Mouse (Mus musculus) midbrain, embryonic 13.5 days (tissue): Measurements from ENCODE around the gene Cxcl12. TPM values are rescaled to one million over a fixed set of nuclear protein-coding genes. Genes with fewer than 3 reads are reported as not detected.
A peak's percentile ranks its signal among the peaks of the same experiment; 100 is the strongest.

ENCODE experiments used
- ATAC-seq: fragments of 200-750 bp; cut with Nextera tagmentation; 2 replicates; pipeline ENCODE4 v1.8.0; 2017; ENCODE audit warnings: mild to moderate bottlenecking, moderate TSS enrichment, moderate library complexity
- H3K27ac ChIP-seq: fragments of 300-500 bp; sonication (generic); 2 replicates; pipeline ENCODE4 v1.5.1; 2015; ENCODE audit warnings: inconsistent platforms, mild to moderate bottlenecking, moderate library complexity
- H3K27me3 ChIP-seq: fragments of 300-500 bp; sonication (generic); 2 replicates; pipeline ENCODE4 v1.6.1; 2015; ENCODE audit warnings: mild to moderate bottlenecking, inconsistent platforms
- H3K36me3 ChIP-seq: fragments of 300-500 bp; sonication (generic); 2 replicates; pipeline ENCODE4 v1.6.1; 2015; ENCODE audit warnings: mild to moderate bottlenecking, inconsistent platforms
- H3K4me1 ChIP-seq: fragments of 300-500 bp; sonication (generic); replicated peaks from 2 replicates; pipeline ENCODE4 v1.6.1; 2015; ENCODE audit warnings: inconsistent platforms
- H3K4me2 ChIP-seq: fragments of 300-500 bp; sonication (generic); replicated peaks from 2 replicates; pipeline ENCODE4 v1.6.1; 2015; ENCODE audit warnings: moderate library complexity, mild to moderate bottlenecking, inconsistent platforms
- H3K4me3 ChIP-seq: fragments of 300-500 bp; sonication (generic); replicated peaks from 2 replicates; pipeline ENCODE4 v1.5.1; 2015; ENCODE audit warnings: mild to moderate bottlenecking, inconsistent platforms
- H3K9ac ChIP-seq: fragments of 300-500 bp; sonication (generic); replicated peaks from 2 replicates; pipeline ENCODE4 v1.6.1; 2015; ENCODE audit warnings: mild to moderate bottlenecking, inconsistent platforms
- H3K9me3 ChIP-seq: fragments of 300-500 bp; sonication (generic); 2 replicates; pipeline ENCODE4 v1.6.1; 2016; ENCODE audit warnings: mild to moderate bottlenecking, inconsistent platforms
- WGBS: fragments of 180-500 bp; shearing (Covaris S2); methylation state at CpG from one replicate; pipeline ENCODE4 v1.1.7; 2015; 5-methylcytosine and 5-hydroxymethylcytosine counted together
- polyA plus RNA-seq: library from polyadenylated mRNA; unstranded; fragments of >200 nt; fragmentation: Nextera tagmentation; extraction: Ambion mirVana; gene quantifications from 2 replicates; pipeline ENCODE4 v1.2.1, GENCODE M21; 2015

The Cxcl12 gene
- polyA plus RNA-seq, 1 experiment from 2014 or later, result 61.2 TPM

DNA sequence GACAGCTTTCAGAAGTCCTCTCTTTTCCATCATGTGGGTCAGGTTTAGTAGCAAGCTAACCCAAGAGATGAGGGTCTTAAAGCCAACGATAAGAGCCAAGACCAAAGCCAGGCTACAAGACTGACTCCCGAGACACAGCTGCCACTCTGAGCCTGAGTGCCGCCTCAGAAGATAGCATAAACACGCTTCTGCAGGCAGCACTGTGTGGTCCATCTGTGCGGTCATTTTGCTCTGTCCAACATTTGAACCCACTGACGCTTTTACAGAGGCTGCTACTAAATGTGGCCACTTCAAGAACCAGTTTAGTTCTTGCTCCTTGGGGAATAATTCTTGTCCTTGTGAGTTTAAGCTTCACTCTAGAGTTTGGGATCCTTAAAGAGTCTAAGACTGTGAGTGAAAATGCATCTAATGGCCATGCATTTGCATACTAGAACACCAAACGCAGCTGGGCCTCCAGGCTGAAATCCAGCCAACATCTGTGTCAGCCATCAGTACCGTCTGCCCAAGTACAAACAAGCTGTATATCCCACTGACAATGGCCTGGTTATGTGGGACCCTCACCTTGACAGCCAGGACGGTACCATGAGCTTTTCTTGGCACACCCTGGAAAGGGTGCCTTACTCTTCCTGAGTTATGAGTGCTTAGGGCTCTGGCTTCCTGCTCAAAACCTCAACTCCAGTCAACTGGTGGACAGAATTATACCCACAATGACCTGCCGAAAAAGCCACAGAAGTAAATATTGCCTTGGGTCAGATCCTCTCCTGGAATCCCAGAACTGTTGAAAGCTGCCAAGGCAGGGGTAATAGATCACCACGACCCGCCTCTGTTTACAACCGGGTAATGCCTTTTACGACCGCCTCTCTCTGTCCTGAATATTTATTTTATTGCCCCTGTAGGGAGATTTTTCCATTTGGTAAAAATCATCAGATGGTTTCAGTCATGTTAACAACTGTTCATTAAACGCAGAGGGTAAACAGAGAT, 8.3 kb upstream of the Cxcl12 start:
- Histone ChIP-seq H3K9ac (no peak overlapping the region), H3K4me2 (no peak overlapping the region), H3K4me1 (no peaks in the 10 kb centered on the region), H3K36me3 (no peaks in the 10 kb centered on the region), H3K27me3 (no peaks in the 10 kb centered on the region), H3K4me3 (no peak overlapping the region), H3K27ac (no peak overlapping the region), H3K9me3 (no peaks in the 10 kb centered on the region)
- ATAC-seq, result no peak
- 90% methylated on average over 16 of the region's 16 CpGs for WGBS

DNA sequence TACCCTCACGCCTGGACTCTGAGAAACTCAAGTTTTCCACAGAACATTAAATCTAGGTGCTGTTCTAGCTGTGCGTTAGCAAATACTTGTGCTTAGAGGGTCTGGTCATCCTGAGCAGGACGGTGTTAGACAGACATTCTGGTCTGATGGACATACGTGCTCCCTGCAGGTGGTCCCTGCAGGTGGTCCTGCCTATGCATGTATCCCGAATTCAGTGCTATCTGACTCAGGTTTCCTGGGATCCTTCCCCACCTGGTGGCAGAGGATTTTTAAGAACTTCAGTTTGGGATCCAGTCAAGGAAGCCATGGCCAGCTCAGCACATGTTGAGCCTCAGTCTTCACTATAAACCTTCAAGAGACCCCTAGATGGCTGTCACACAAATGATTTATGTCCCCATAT, 4.8 kb upstream of the Cxcl12 start:
- ATAC-seq, result no peak
- peaks cover 15% of the 10 kb centered on the region for H3K4me1 ChIP-seq
- H3K4me2 ChIP-seq, result no peak overlapping the region
- H3K36me3 ChIP-seq, result no peaks in the 10 kb centered on the region
- WGBS, result 81% methylated on average over 5 of the region's 5 CpGs
- no peak overlapping the region for H3K4me3 ChIP-seq
- H3K9ac ChIP-seq, result no peak overlapping the region
- H3K27me3 ChIP-seq, result peaks cover 28% of the 10 kb centered on the region
- H3K27ac ChIP-seq, result no peak overlapping the region
- H3K9me3 ChIP-seq, result no peaks in the 10 kb centered on the region

DNA sequence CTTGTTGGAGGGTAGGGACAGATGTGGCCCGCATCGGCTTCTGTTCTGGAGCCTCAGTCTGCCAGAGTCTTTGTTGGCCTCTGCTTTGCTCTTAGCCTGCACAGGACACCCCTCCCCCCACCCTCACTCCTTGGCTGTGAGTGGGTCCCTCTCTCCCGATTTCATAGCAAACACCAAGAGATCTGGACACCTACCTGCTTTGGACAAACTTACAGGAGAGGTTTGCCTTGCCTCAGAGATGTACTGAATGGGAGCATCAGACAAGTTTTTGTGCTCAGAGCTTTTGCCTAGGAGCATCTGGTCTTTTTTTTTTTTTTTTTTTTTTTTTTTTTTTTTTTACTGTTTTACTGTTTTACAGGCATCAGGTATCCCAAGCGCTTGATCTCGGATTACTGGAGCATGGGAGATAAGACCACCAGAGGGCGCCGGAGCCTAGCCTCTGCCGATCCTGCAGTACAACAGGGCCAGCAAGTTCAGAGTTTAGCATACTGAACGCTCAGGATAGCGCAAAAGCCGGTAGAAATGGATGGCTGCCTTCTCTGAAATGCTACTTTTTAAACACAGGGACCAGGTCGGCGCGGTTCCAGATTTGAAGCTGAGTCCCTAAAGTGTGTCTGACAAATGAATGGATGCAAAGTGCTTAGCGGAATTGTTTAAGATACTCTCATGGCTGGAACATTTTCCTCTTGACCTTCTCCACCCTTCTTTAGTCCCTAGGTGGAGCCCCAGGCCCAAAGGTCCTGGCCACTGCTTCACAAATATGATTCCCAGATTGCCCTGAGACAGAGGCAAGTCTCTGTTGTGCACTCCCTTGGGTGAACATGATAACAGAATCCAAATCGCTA, 1.5 kb upstream of the Cxcl12 start:
- Histone ChIP-seq H3K4me2 (peak overlapping the region; percentile 32), H3K4me3 (no peak overlapping the region), H3K36me3 (no peaks in the 10 kb centered on the region), H3K4me1 (peaks cover 28% of the 10 kb centered on the region), H3K27ac (no peak overlapping the region), H3K9ac (no peak overlapping the region), H3K27me3 (peaks cover 61% of the 10 kb centered on the region), H3K9me3 (no peaks in the 10 kb centered on the region)
- WGBS, result 2% methylated on average over 16 of the region's 16 CpGs
- ATAC-seq, result peak; percentile 85

DNA sequence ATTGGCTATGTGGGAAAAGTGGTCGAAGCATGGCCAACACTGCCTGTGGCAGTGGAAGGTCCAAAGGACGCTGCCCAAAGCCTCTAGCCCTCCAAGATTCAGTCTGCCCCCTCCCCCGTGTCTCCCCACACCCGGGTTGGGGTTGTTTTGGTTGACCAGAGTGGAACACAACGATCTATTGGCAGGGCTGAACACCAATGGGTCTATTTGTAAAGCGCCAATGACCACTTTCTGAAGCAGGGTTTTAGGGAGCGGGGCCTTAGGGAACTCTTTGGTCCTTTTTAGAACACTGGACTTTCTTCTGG, 957 bp upstream of the Cxcl12 start:
- Histone ChIP-seq H3K9me3 (no peaks in the 10 kb centered on the region), H3K36me3 (no peaks in the 10 kb centered on the region), H3K4me3 (no peak overlapping the region), H3K9ac (no peak overlapping the region), H3K27me3 (peaks cover 67% of the 10 kb centered on the region), H3K4me2 (peak overlapping the region; percentile 32; the same call in 1 of the 2 replicates), H3K4me1 (peaks cover 28% of the 10 kb centered on the region), H3K27ac (no peak overlapping the region)
- 10% methylated on average over 7 of the region's 7 CpGs for WGBS
- ATAC-seq, result no peak

DNA sequence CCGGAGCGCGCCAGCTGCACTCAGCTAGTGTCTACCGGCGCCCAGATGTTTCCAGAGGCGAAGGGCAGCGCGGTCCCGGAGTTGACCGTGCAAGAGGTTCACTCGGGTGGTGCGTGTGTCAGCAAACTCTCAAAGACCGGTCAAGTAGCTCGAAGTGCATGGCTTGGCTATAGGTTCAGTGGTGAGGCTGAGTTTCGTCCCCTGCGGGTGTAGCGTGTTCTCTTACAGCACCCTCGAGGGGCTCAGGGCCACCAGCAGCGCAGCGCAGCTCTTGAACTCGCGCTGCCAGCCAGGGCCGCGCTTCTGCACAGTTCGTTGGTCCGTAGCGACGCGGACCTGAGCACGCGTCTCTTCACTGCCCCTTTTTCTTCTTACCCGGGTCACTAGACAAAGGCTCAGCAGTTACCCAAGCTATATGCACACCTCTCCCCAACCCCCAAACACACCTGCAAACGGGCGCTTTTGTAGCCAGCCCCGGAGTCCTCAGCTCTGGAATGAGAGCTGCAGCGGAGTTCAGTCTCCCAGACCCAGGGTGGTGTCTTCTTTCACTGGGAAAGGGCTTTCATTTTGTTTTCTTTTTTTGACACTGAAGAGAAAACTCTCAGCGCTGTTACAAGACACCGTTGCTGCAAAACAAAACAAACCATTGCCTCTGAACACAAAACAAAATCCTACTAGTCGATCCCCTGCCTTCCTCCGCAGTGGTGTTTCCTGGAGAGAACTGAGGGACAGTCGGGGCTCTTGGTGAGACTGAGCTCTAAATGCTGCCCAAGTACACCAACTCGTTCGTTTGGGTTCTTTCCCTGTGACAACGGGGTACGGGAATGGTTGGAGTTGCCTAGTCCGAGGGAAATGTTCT, 945 bp downstream of the Cxcl12 start:
- Histone ChIP-seq H3K9ac (peak overlapping the region; percentile 64), H3K4me3 (peak overlapping the region; percentile 55), H3K4me1 (peaks cover 28% of the 10 kb centered on the region), H3K27me3 (peaks cover 79% of the 10 kb centered on the region), H3K36me3 (no peaks in the 10 kb centered on the region), H3K4me2 (peak overlapping the region; percentile 93), H3K27ac (no peak overlapping the region), H3K9me3 (no peaks in the 10 kb centered on the region)
- ATAC-seq, result 0 out of 2 replicates have a peak, but pooled peaks have one; percentile 24
- under 1% methylated on average over 46 of the region's 46 CpGs for WGBS

DNA sequence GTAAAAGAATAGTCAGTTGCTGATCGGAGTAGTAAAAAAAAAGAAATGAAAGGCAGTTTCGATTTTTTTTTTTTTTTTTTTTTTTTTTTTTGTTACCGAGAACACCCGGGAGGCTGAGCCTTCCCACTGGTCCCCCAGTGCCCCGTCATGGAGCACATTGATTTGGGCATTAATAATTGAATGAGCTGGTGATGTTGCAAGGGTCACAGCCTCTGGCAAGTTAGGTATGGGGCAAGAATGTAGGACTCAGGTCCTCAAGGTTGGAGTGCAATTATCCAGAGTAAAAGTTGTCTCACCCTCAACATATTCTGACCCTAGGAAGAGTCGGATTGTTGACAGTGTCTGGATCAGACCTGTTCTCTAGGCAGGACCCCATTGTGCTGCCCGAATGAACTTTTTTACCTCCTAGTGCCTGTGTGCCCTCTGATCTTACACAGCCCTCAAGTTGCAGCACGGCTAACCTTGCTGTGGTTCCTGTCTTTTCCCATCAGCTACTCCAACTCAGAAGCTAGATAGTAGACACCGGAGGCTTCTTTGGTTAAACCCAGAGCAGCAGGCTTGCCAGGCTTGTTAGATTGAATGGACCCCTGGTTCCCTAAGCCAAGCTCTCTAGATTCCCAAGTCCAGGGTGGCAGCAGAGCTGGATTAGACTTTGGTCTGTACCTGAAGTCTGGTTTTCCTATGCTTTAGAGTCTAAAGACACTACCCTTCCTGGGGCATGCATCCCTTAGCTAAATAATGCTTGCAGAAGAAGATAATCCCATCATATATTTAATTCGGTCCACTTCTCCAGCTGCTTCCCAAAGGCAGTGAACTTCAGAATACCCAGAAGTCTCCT, 1.8 kb downstream of the Cxcl12 start:
- H3K36me3 ChIP-seq, result no peaks in the 10 kb centered on the region
- no peak overlapping the region for H3K27ac ChIP-seq
- peak overlapping the region; percentile 55 for H3K4me3 ChIP-seq
- peak overlapping the region; percentile 93 for H3K4me2 ChIP-seq
- H3K4me1 ChIP-seq, result peaks cover 28% of the 10 kb centered on the region
- WGBS, result 19% methylated on average over 10 of the region's 10 CpGs
- peaks cover 79% of the 10 kb centered on the region for H3K27me3 ChIP-seq
- ATAC-seq, result no peak
- no peak overlapping the region for H3K9ac ChIP-seq
- H3K9me3 ChIP-seq, result no peaks in the 10 kb centered on the region

DNA sequence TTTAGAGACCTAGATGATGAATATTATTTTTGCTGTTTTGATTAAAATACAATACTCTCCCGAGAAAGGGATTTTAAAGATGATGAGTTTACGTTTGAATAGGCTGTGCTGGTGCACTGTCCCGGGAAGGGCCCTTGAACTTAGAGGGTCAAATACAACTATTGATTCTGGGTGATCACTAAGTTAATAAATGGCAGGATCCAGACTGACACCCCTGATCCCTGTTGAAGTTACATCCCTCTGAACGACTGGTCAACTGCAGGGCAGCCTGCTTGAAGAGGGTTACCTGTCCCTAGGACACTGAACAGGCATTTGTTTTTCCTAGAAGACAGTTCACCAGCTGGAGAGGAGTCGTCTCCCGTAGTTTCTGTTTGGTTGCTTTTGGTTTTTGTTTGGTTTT, 4.0 kb downstream of the Cxcl12 start:
- Histone ChIP-seq H3K27me3 (peaks cover 68% of the 10 kb centered on the region), H3K4me3 (no peak overlapping the region), H3K4me2 (no peak overlapping the region), H3K27ac (no peak overlapping the region), H3K36me3 (no peaks in the 10 kb centered on the region), H3K9me3 (no peaks in the 10 kb centered on the region), H3K4me1 (peaks cover 30% of the 10 kb centered on the region), H3K9ac (no peak overlapping the region)
- WGBS, result 88% methylated on average over 6 of the region's 6 CpGs
- ATAC-seq, result no peak

DNA sequence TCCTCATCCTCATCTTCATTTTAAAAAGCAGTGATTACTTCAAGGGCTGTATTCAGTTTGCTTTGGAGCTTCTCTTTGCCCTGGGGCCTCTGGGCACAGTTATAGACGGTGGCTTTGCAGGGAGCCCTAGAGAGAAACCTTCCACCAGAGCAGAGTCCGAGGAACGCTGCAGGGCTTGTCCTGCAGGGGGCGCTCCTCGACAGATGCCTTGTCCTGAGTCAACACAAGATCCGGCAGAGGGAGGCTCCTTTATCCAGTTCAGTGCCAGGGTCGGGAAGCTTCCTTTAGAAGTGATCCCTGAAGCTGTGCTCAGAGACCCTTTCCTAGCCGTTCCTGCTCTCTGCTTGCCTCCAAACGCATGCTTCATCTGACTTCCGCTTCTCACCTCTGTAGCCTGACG, 5.5 kb downstream of the Cxcl12 start:
- Histone ChIP-seq H3K9me3 (no peaks in the 10 kb centered on the region), H3K36me3 (no peaks in the 10 kb centered on the region), H3K9ac (no peak overlapping the region), H3K4me2 (peak overlapping the region; percentile 12; the same call in 1 of the 2 replicates), H3K27ac (no peak overlapping the region), H3K4me3 (no peak overlapping the region), H3K4me1 (peaks cover 15% of the 10 kb centered on the region), H3K27me3 (peaks cover 54% of the 10 kb centered on the region)
- peak; percentile 51; the same call in 1 of the 2 replicates for ATAC-seq
- 18% methylated on average over 11 of the region's 11 CpGs for WGBS

DNA sequence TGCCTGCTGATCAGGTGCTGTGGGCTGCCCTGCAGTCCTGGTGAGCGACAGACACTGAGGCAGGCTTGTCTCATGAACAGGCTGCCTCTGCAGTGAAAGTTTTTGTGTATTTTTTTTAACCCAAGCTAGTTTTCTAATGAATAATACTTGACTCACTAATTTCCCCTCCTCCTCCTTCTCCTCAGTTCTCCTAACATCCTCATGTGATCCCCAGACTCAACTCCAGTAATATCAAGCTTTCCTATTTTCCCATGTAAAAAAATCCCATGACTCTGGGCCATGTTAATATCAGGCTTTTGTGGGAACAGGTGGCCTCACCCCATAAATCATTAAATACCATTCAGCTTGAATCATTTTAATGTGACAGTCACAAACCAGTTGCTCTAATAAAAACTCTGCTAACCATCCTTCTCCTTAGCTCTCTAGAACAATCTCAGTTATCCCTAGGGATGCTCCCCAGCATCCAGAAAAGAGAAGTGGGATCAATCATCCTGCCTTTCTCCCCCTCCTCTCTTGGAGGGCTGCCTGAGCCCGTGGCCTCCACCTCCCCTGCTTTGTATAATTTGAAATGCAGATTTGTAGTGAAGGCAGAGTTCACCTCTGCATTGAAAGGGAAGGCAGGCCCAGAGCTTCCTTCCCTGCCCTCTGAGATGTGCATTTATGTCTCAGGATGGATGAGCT, 6.9 kb downstream of the Cxcl12 start:
- H3K4me1 ChIP-seq, result peaks cover 13% of the 10 kb centered on the region; the same call in 1 of the 2 replicates
- no peak for ATAC-seq
- peaks cover 40% of the 10 kb centered on the region for H3K27me3 ChIP-seq
- H3K36me3 ChIP-seq, result no peaks in the 10 kb centered on the region
- no peaks in the 10 kb centered on the region for H3K9me3 ChIP-seq
- WGBS, result 44% methylated on average over 2 of the region's 2 CpGs
- no peak overlapping the region for H3K9ac ChIP-seq
- H3K27ac ChIP-seq, result no peak overlapping the region
- no peak overlapping the region for H3K4me3 ChIP-seq
- H3K4me2 ChIP-seq, result no peak overlapping the region

DNA sequence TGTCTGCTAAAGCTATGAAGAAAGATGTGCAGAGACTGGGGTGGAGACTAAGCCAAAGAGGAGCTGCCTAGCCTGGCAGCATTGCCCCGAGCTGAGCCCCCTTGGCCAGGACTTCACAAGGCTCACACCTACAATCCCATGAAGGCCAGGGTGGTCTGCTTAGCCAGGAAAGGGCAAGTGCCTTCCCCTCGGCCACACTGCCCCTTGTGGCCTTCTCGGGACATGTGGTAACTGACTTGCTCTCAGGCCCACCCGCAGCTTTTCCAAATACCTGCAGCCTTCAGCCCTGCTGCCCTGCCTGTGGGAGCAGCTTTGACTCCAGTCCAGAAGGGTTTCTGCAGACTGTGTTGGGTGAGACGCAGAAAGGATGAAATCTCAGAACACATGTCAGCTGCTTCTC, 8.1 kb downstream of the Cxcl12 start:
- Histone ChIP-seq H3K27me3 (peaks cover 31% of the 10 kb centered on the region), H3K4me2 (no peak overlapping the region), H3K27ac (no peak overlapping the region), H3K9me3 (no peaks in the 10 kb centered on the region), H3K36me3 (no peaks in the 10 kb centered on the region), H3K4me3 (no peak overlapping the region), H3K9ac (no peak overlapping the region), H3K4me1 (peaks cover 20% of the 10 kb centered on the region)
- 15% methylated on average over 5 of the region's 5 CpGs for WGBS
- ATAC-seq, result no peak
